Mouse (Mus musculus) bone marrow macrophage, adult 2 months (primary cell): Measurements from ENCODE around the gene P2rx4. TPM values are rescaled to one million over a fixed set of nuclear protein-coding genes. Genes with fewer than 3 reads are reported as not detected.
A peak's percentile ranks its signal among the peaks of the same experiment; 100 is the strongest.

Experiments used
- H3K27ac ChIP-seq: 2 replicates; pipeline ENCODE4 v1.5.1; 2012; ENCODE audit warnings: low read depth, low read length; ENCODE audit not compliant: insufficient read depth
- H3K4me1 ChIP-seq: 2 replicates; pipeline ENCODE4 v1.6.1; 2012; ENCODE audit warnings: low read length; ENCODE audit not compliant: control insufficient read depth, insufficient read depth
- H3K4me3 ChIP-seq: 2 replicates; pipeline ENCODE4 v1.5.1; 2012; ENCODE audit warnings: mild to moderate bottlenecking, low read length, moderate library complexity; ENCODE audit not compliant: insufficient read depth
- CTCF ChIP-seq: IDR thresholded peaks from 2 replicates; pipeline ENCODE4 v1.5.1; 2012; ENCODE audit warnings: low read depth, mild to moderate bottlenecking, low read length, moderate library complexity
- POLR2A ChIP-seq: IDR thresholded peaks from 2 replicates; pipeline ENCODE4 v1.6.1; 2012; ENCODE audit warnings: mild to moderate bottlenecking, low read depth, low read length, borderline replicate concordance
- polyA plus RNA-seq: library from polyadenylated mRNA; stranded (reverse); fragments of >200 nt; gene quantifications from 2 replicates; pipeline ENCODE4 v1.2.4, GENCODE M21; 2012; ENCODE audit not compliant: missing spikeins, insufficient read depth, insufficient read length

P2rx4 gene
- polyA plus RNA-seq, 1 experiment, result 497 TPM

DNA sequence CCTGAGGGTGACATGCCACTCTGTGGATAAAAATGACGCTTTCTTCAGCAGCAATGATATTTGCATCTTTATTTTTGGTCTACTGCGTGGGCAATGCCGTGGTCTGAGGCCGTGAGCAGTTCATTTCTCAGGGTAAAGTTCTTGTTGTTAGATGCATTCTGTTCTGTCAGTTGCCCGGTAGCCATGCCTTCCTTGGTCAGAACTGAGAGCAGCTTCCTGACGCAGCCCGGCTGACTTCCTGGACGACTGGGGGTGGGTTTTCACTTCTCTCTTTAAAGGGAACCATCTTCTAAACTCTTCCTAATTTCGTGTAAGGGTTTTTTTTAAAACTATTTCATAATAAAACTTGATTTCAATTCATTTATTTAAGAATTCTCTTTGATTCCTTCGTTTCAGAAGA, 23.4 kb upstream of the P2rx4 start:
- no peak overlapping the region for H3K4me3 ChIP-seq
- H3K27ac ChIP-seq, result peak overlapping the region; percentile 90
- H3K4me1 ChIP-seq, result peaks cover 19% of the 10 kb centered on the region
- TF ChIP-seq POLR2A (no peak), CTCF (no peak)

DNA sequence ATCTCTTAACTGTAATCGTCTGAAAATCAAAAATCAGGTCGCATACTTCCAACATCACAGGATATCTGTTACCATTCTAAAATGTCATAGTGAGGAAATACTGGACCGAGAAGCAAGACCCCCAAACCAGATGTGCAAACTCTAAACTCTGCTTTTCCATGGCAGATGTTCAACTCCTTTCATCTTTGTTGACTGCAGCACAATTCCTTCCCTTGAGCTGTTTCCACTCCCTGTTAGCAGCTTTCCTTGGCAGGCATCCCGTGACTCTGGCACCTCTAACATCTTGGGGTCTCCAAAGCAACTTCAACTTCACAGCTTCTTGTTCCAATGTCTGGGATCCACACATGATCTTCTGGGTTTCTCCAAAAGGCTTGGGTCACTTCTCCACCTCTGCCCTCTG, 20.0 kb upstream of the P2rx4 start:
- Histone ChIP-seq H3K27ac (no peak overlapping the region), H3K4me3 (no peak overlapping the region), H3K4me1 (peaks cover 15% of the 10 kb centered on the region)
- TF ChIP-seq POLR2A (no peak), CTCF (no peak)

DNA sequence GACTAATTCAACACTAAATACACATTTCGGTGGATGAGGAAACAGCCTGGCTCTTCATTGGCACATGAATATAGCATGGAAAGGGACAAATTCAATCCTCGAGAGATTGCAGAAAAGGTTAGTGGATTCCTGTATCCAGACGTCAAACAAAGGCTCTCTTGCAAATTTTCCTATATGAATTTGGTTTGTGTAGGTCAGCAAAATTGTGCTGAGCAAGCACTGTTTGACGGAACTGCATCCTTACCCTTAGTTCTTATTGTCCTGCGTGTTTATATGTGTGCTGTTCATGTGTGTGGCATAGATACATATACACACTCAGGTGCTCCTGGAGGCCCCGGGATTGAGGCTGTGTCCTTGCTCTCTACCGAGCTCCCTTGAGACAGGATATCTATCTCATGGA, 18.2 kb upstream of the P2rx4 start:
- TF ChIP-seq POLR2A (no peak), CTCF (no peak)
- Histone ChIP-seq H3K4me3 (no peak overlapping the region), H3K27ac (no peak overlapping the region), H3K4me1 (peaks cover 7% of the 10 kb centered on the region)

DNA sequence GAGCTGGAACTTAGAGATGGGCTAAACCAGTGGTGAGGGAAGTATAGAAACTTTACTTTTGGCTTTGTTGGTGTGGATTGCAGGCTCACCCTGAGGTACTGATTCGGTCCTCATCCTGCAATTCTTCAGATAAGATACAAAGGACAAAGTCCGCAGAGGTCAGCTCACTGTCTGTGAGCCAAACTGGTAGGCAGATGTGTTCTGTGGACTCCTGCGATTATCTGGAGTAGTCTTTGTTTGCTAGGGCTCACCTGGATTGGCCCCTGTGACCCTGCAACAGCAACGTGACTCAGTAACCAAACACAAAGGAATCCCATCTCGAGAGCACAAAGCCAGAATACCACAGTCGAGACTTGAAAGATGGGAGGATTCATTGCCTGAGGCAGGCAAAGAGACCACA, 16.9 kb upstream of the P2rx4 start:
- Histone ChIP-seq H3K4me3 (no peak overlapping the region), H3K4me1 (no peaks in the 10 kb centered on the region), H3K27ac (no peak overlapping the region)
- TF ChIP-seq CTCF (no peak), POLR2A (no peak)

DNA sequence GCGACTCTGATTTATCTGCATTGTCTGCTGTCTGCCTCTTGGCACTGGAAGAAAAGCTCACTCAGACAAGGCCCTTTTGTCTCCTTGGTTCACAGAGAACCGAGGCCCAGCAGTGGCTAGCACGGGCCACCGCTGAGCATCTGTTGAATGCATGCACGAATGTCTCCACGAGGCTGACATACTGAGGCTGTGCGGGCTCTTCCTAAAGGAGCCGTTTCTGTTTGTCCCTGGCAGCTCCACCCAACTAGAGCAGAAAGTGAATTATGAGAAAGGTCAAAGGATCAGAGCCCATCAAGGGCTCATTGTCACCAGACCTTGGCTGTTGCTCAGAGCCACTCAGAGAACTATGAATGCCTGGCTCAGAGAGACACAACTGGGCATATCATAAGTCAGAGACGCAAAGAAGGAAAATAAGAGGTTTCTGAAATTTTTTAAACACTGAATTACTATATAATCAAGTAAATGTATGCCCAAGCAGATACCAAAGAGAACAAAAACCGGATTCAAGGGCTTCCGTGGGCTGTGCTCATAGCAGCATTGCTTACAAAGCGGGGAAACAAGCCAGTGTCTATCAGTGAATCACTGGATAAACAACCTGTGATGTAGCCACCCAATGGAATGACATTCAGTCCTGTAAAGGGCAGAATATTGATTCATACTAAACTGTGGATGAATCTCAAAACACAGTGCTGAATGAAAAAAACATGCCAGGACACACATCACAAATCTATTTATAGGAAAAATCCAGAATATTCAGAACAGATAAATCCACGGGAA, 13.7 kb upstream of the P2rx4 start:
- H3K27ac ChIP-seq, result no peak overlapping the region
- H3K4me3 ChIP-seq, result no peak overlapping the region
- H3K4me1 ChIP-seq, result peaks cover 3% of the 10 kb centered on the region
- TF ChIP-seq CTCF (no peak), POLR2A (no peak)

DNA sequence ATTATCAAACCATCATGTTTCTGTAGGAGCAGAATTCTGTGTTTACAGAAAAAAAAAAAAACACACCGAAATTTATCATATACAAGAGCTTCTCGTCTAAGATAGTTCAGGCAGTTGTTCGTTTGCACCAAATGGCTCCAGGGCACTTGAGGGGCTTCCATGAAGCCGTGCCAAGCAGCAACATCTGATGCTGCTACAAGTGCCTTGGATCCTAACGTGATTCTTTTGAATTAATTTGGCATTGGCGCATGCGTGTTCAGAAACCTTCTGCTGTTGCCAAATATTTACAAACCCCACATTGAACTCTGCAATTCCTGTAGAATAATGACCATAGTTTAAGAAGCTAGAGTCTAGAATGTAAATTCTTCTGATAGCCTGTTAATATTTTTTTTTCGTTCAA, 11.8 kb upstream of the P2rx4 start:
- TF ChIP-seq CTCF (no peak), POLR2A (no peak)
- Histone ChIP-seq H3K4me3 (no peak overlapping the region), H3K4me1 (peaks cover 10% of the 10 kb centered on the region), H3K27ac (no peak overlapping the region)

DNA sequence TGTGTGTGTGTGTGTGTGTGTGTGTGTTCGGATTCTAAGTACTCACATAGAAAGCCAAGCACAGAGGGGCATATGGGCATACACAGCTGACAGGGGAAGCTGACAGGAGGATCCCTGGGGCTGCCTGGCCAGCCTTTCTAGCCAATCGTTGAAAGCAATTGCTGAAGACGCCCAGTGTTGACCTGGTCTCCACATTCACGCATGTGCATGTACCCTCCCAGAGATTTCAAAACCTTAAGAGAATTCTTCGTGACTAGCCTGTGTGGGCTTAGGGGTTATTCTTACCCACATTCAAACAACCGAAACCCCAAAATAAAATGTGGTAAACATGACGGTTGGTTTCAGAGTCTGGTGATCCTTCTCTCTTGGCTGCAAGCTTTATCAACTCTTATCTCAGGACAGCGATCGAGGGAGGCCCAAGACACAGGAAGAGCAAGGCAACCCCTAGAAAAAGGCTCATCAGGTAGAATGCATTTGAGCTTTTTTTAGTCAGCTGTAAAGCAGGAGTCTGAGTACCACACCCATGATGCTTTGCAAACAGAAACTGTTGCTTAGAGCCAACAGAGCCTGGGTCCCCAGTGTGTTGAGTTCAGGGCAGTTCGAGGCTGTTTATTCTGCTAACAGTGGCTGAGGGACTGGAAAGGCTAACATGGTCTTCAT, 9.2 kb upstream of the P2rx4 start:
- TF ChIP-seq CTCF (no peak), POLR2A (no peak)
- H3K4me1 ChIP-seq, result peaks cover 28% of the 10 kb centered on the region
- no peak overlapping the region for H3K27ac ChIP-seq
- H3K4me3 ChIP-seq, result no peak overlapping the region

DNA sequence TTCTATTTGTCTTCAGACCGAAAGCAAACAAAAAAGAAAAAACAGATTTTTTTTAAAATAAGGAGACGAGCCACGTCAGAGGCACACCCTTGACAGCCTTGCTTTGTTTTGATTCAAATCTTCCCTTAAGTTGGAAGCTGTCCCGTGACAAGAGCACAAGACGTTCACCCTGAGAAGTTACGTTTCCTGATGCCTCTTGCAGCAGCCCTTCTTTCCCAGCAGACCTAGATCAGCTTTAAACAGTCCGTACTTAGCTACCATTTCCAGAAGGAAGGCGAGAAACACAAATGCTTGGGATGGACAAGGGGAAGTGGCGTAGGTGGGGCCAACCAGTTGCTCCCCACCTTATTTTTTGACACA, 8.7 kb upstream of the P2rx4 start:
- Histone ChIP-seq H3K27ac (no peak overlapping the region), H3K4me3 (no peak overlapping the region), H3K4me1 (peaks cover 33% of the 10 kb centered on the region)
- no peak for TF ChIP-seq POLR2A
- TF ChIP-seq CTCF, result no peak

DNA sequence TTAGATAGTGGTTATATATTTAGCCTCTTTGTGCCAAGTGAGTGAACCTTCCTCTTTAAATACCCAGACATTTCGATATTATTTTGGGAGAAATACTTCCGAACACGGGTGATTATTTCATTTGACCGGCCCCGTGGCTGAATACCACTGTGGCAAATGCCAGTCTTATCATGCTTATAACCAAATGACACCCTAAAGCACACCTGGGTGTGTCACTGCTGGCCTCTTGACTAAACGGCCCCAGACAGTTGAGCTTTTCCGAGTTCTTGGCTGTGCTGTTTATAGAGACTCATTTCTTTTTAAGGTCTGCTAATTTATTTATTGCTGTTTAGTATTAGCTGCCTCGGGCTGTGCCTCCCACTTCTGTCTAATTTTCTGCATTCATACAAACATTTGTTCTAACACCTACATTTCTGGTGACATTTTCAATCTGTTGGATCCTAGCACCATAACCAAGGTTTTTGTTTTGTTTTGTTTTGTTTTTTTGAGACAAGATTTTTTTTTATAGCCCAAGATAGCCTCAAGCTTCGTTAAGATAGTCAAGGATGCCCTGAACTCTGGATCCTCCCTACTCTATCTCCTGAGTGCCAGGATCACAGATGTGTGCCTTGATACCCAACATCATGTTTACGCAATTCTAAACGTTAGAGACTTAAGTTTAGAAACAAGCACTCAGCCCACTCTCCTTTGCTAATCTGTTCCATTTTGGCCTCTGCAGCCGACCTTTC, 7.1 kb upstream of the P2rx4 start:
- TF ChIP-seq CTCF (no peak), POLR2A (no peak)
- Histone ChIP-seq H3K4me3 (no peak overlapping the region), H3K4me1 (peaks cover 43% of the 10 kb centered on the region), H3K27ac (peak overlapping the region; percentile 100; the same call in 1 of the 2 replicates)

DNA sequence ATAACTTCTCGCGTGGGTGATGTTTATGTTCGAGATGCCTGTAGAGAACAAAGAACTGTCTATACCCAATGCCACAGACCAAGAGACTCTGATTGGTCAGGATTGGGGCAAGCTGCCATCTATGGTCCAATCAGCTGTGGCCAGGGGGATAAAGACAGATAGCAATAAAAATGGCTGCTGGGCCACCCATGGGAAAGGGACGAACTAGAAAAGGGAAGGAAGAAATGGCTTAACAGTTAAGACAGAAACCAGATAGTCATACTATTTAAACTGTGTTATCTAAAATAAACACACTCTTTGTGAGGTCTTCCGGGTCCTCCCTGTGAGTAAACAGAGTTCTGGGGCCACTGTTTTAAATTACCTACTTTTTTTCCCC, 6.5 kb upstream of the P2rx4 start:
- H3K4me3 ChIP-seq, result no peak overlapping the region
- TF ChIP-seq POLR2A (no peak), CTCF (no peak)
- H3K4me1 ChIP-seq, result peaks cover 48% of the 10 kb centered on the region
- peak overlapping the region; percentile 100 for H3K27ac ChIP-seq
